Mouse (Mus musculus) neural tube, embryonic 10.5 days (tissue): ENCODE measurements around the gene Fam71a.
A peak's percentile ranks its signal among the peaks of the same experiment; 100 is the strongest.

ENCODE experiments used
- DNase-seq: peaks from one replicate; pipeline ENCODE4 v3.0.0-alpha.2; 2017; ENCODE audit warnings: low spot score; ENCODE audit errors: extremely low spot score

Fam71a gene

DNA sequence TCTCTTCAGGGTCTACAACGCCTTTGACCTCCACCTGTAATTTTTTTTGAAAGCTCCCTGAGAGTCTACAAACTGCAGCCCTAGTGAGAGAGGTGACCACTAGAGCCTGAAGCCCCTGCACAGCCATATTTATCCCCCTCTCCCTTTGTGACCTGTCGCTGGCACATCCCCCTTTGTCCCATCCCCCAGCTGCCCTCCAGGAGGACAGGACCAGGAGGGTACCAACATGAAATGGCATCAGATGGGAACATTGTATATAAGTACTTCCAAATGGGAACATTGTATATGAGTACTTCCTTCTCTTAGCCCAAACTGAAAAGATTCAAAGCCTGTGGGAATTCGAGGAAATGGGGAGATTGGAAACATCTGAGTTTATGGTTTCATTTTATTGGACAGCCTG is at the start of gene Fam71a:
Gene Fam71a (minus strand): TSS at position 101 of the 400 bp plus-strand sequence.
- no peak for DNase-seq

DNA sequence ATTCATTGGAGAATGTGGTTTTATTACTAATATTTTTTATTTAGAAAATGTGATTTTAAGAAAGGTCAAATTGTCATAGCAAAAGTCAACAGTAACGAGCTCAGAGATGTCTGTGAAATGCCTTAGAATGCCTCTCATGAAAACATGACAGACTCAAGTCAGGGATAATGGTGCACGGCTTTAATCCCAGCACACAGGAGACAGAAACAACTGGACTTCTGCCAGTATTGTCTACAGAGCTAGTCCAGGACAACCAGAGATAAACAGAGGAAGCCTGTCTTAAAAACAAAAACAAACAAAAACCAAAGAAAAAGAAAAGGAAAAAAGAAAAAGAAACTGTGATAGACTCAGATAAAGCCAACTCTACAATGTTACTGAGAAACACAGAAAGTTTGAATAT is 46.5 kb upstream of the Fam71a start:
- no peak for DNase-seq

- no peak for DNase-seq
Measured at GRCm38 (mm10) chr1:191205791-191206190, 41.2 kb upstream of the Fam71a start.

DNA sequence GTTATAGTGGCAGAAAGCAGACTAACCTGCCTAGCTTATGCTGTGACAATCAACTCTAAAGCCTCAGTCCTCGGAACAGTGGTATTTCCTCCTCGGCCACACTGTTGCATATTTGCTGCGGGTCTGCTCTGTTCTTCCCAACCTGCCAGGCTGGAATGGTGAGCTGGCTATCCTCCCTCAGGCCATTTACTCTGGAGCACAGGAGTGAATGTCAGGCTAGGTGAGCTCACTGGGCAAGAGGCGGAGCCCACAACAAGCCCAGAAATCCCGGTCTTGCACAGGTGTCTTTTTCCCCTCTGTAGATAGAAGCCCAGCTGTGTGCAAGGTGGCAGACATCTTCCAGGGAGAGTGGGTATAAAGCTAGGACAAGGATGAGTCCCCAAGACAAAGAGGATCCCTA is 40.3 kb upstream of the Fam71a start:
- DNase-seq = no peak

- DNase-seq = no peak
Measured at GRCm38 (mm10) chr1:191203496-191203895, 38.9 kb upstream of the Fam71a start.

GRCm38 (mm10) chr1:191202208-191202952 is 37.8 kb upstream of the Fam71a start:
- no peak for DNase-seq

DNA sequence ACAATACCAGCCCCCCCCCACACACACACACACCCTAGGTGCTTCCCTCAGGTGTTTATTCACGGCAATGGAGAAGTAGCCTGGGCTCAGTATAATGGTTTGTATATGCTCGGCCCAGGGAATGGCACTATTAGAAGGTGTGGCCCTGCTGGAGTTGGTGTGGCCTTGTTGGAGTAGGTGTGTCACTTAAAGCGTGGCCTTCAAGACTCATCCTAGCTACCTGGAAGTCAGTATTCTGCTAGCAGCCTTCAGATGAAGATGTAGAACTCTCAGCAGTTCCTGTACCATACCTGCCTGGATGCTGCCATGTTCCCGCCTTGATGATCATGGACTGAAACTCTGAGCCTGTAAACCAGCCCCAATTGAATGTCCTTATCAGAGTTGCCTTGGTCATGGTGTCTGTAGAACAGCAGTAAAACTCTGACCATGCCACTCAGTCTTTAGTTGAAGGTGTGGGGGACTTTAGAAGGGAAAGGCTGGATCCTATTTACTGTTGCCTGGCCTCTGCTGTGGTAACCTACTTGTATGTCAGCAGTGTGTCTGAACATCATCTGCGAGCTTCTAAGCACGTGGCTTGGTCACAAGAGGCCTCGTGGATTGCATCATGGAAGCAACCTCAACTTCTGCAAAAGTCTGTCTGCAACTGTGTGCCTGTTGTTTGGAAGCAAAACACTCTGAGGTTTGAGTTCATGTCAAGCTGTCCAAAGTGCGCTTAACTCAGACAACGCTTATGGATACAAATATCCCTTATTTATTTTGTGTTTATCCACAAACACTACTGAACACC is 36.4 kb upstream of the Fam71a start:
- no peak for DNase-seq

- DNase-seq = no peak
Measured at GRCm38 (mm10) chr1:191197916-191198315, 33.3 kb upstream of the Fam71a start.

- DNase-seq = no peak
Measured at GRCm38 (mm10) chr1:191196016-191196415, 31.4 kb upstream of the Fam71a start.

DNA sequence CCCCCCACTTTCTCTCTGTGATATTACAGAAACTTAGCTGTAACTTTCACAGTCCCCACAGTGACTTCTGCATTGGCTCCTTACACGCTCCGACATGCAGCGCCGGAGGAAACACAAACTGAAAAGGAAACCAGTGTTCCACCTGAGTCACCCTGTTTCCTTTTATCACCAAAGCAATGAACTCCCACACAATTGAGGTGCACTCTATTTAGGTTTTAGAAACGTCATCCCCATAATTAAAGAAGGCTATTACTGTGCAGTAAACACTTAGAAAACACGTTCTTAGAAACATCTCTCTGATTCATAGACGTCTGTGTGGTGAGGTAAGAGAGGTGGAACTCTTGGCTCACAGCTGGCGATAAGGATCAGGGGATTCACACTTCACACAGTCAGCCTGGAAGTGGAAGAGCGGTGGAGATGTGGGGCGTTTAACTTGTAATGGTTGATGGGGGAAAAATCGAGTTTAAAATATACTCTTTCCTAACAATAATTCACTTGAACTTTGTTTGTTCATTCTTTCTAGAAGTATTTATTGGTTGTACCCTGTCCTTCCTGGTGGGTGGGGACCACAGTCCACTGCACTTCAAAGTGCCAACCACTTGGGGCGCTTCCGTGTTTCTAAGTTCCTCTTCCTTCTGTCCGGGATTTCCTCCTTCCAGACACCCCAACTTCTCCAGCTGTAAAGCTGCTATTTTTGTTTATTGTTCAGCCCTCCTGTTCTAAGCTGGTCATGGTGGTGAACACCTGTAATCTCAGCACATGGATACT is 29.2 kb upstream of the Fam71a start:
- no peak for DNase-seq

- DNase-seq = no peak
Measured at GRCm38 (mm10) chr1:191192751-191193150, 28.1 kb upstream of the Fam71a start.

DNA sequence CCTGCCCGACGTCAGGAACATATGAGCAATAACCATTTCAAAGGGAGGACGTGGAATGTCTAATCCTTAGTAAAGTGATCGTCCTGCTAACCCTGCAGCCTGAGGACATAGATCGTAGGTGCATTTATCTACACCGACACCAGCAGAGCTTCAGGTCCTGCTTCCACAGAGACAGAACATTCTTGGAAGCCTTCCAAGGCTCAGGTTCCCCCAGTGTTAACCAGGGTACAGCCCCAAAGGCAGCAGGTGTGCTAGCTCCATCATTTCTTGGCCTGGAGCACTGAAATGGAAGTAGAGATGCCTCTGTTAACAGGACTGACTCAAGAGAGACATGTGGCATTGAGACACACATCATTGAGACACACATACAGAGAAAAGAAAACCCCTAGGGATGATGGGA is 27.6 kb upstream of the Fam71a start:
- no peak for DNase-seq

GRCm38 (mm10) chr1:191189671-191190372 is 25.2 kb upstream of the Fam71a start:
- DNase-seq = no peak

DNA sequence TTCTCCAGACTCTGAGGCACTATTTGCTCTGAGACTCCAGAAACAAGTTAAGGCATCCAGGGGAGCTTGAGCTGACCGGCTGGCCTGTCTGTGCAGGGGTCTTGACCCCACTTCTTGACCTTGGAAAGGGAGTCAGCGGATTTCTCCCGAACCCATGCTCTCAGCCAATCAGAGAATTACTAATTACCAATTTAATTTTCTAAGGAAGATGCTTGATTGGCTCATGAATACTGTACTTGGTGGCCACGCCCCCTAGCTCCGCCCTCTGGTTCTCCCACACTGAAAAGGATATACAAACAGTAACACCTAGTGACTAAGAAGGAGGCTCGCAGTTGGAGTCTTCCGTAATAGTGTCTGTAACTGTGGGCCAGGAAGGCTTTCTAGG is 21.8 kb upstream of the Fam71a start:
- peak; percentile 27 for DNase-seq

GRCm38 (mm10) chr1:191185761-191186385 is 21.3 kb upstream of the Fam71a start:
- peak; percentile 58 for DNase-seq

DNA sequence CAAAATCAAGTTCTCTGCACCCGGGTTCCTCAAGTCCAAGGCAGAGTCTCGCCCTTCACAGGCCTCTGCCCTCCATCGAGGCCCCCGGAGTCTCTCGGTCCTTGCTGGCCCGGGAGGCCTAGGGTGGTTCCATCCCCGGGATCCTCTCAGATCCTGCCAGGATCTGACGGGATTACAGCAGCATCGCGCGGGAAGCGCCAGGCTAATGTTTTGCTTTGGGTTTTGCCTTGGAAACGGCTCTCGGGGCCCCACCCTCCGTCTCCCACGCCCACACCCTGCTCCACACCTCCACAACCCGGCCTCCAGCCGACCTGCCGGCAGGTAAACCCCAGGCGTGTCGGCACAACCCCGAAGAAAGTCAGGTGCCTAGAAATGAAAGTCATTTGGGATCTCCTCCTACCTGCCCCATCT is 20.2 kb upstream of the Fam71a start:
- DNase-seq = peak; percentile 54

DNA sequence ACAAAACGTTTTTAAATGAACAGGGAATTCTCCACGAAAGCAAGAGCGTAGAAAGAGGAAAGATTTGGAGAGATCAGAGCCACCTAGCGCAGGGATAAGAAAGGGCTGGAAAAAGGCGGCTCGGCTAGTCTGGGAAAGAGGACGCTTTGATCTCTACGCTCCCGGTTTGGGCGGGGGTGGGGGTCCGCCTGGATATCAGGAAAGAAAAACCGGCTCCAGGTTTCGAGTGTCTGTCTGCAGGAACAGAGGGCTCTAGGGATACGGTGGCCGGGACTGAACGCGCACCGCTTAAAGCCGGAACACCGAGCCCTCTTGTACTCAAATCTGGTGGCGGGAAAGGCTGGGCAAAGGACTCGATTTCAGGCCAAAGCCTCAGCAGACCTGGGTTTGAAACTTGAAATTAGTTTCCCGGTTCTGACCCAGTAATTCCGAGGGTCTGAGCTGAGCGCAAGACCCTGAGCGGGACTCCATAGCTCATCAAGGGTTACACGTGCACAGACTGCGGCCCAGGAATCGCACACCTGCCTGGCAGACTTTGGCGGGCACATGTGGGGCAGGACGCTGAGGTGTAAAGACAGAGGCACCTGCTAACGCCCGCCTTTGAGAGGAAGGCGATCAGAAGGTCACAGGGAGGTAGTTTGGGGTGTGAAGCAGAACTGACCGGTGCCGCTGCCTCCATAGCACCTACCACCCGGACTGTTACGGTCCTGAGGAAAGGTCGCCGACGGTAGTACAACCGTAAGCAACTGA is 19.6 kb upstream of the Fam71a start:
- peak; percentile 62 for DNase-seq

GRCm38 (mm10) chr1:191183163-191184065 is 18.8 kb upstream of the Fam71a start:
- DNase-seq = peak; percentile 87
